Mouse (Mus musculus) forebrain, embryonic 16.5 days (tissue): Measurements from ENCODE around the gene St6gal1. TPM values are rescaled to one million over a fixed set of nuclear protein-coding genes. Genes with fewer than 3 reads are reported as not detected.
A peak's percentile ranks its signal among the peaks of the same experiment; 100 is the strongest.

Experiments
- ATAC-seq: fragments of 200-750 bp; cut with Nextera tagmentation; 2 replicates; pipeline ENCODE4 v1.8.0; 2017; ENCODE audit warnings: mild to moderate bottlenecking, moderate library complexity
- H3K27ac ChIP-seq: fragments of 300-500 bp; sonication (generic); 2 replicates; pipeline ENCODE4 v1.5.1; 2014; ENCODE audit warnings: low read length, control low read depth
- H3K27me3 ChIP-seq: fragments of 300-500 bp; sonication (generic); replicated peaks from 2 replicates; pipeline ENCODE4 v1.6.1; 2014; ENCODE audit warnings: low read length; ENCODE audit not compliant: control insufficient read depth, insufficient read depth
- H3K36me3 ChIP-seq: fragments of 300-500 bp; sonication (generic); 2 replicates; pipeline ENCODE4 v1.6.1; 2014; ENCODE audit not compliant: control insufficient read depth, insufficient read depth
- H3K4me1 ChIP-seq: fragments of 300-500 bp; sonication (generic); replicated peaks from 2 replicates; pipeline ENCODE4 v1.6.1; 2014; ENCODE audit warnings: low read length; ENCODE audit not compliant: control insufficient read depth, insufficient read depth
- H3K4me2 ChIP-seq: fragments of 300-500 bp; sonication (generic); 2 replicates; pipeline ENCODE4 v1.6.1; 2014; ENCODE audit warnings: mild to moderate bottlenecking, low read length, control low read depth
- H3K4me3 ChIP-seq: fragments of 300-500 bp; sonication (generic); replicated peaks from 2 replicates; pipeline ENCODE4 v1.5.1; 2014; ENCODE audit warnings: mild to moderate bottlenecking, low read length, control low read depth
- H3K9ac ChIP-seq: fragments of 300-500 bp; sonication (generic); replicated peaks from 2 replicates; pipeline ENCODE4 v1.6.1; 2014; ENCODE audit warnings: low read depth, low read length, control low read depth
- H3K9me3 ChIP-seq: fragments of 300-500 bp; sonication (generic); 2 replicates; pipeline ENCODE4 v1.6.1; 2016; ENCODE audit warnings: low read length; ENCODE audit not compliant: control insufficient read depth
- WGBS: fragments of 180-500 bp; shearing (Covaris S2); extraction: QIAGEN DNeasy Blood & Tissue Kit; methylation state at CpG from one replicate; pipeline ENCODE4 v1.1.7; 2014; 5-methylcytosine and 5-hydroxymethylcytosine counted together
- polyA plus RNA-seq: library from polyadenylated mRNA; unstranded; fragments of >200 nt; fragmentation: Nextera tagmentation; extraction: Ambion mirVana; gene quantifications from 2 replicates; pipeline ENCODE4 v1.2.1, GENCODE M21; 2015

The St6gal1 gene
- polyA plus RNA-seq, 1 experiment from 2014 or later = 50.4 TPM

DNA sequence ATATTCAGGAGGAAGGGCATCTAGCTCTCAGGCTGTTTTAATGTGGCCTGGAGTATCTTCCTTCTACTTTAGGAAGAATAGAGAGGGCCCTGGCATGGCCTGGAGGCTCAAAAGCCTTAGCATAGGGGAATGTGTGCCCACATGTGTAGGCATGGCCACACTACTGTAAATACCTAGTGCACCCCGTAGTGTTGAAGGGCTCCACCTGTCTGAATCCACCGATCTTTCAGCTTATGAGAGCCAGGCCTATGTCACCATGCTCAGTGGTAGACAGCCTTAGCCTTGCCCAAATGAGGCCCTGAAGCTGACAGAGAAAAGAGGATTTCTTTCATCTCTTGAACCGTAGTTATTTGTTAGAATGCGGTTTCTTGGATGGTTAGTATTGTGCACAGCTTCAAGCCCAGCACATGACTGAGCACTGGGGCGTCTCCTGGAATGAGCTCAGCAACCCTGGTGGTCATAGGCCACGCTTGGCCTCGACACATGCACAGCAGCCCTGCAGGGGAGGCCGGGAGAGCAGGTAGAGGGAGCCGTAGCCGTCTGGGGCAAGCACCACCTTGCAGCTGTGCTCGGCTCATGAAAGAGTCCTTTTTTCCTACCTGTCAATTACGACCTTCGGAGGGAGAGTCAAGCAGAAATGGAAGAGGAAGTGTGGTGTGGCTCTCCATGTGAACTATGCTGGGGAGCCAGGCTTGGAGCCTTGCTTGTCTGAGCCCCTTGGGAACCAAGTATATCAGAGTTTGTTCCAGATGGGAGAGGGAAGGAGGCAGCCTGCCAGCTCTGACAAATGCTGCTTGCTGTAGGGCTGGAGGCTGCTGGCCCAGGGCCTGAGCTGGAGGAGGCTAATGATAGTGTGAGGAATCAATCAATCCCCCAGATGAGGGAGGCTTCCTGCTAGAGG is 15.8 kb downstream of the St6gal1 start:
- Histone ChIP-seq H3K4me2 (no peak overlapping the region), H3K9me3 (no peaks in the 10 kb centered on the region), H3K36me3 (no peaks in the 10 kb centered on the region), H3K4me3 (no peak overlapping the region), H3K9ac (no peak overlapping the region; the same call in 1 of the 2 replicates), H3K27me3 (no peaks in the 10 kb centered on the region), H3K27ac (peak overlapping the region; percentile 16), H3K4me1 (peaks cover 25% of the 10 kb centered on the region)
- ATAC-seq = peak; percentile 91
- 43% methylated on average over 13 of the region's 13 CpGs for WGBS

DNA sequence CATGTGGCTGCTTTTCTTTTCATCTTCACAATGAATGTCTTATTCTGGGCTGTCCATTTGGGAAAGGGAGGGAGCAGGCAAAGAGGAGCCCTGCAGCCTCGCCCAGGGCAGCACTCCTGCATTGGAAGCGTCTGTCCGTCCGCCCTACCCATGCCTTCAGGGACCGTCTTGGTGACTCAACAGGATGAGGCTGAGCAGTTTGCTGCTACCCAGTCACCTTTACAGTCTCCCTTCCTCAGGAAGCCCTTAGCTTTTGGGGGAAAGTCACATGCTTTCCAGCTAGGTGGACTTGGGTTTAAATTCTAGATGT is 16.4 kb downstream of the St6gal1 start:
- Histone ChIP-seq H3K9me3 (no peaks in the 10 kb centered on the region), H3K27ac (peak overlapping the region; percentile 16), H3K9ac (no peak overlapping the region), H3K4me2 (no peak overlapping the region), H3K4me1 (peaks cover 25% of the 10 kb centered on the region), H3K36me3 (no peaks in the 10 kb centered on the region), H3K4me3 (no peak overlapping the region), H3K27me3 (no peaks in the 10 kb centered on the region)
- 43% methylated on average over 5 of the region's 5 CpGs for WGBS
- ATAC-seq = no peak

DNA sequence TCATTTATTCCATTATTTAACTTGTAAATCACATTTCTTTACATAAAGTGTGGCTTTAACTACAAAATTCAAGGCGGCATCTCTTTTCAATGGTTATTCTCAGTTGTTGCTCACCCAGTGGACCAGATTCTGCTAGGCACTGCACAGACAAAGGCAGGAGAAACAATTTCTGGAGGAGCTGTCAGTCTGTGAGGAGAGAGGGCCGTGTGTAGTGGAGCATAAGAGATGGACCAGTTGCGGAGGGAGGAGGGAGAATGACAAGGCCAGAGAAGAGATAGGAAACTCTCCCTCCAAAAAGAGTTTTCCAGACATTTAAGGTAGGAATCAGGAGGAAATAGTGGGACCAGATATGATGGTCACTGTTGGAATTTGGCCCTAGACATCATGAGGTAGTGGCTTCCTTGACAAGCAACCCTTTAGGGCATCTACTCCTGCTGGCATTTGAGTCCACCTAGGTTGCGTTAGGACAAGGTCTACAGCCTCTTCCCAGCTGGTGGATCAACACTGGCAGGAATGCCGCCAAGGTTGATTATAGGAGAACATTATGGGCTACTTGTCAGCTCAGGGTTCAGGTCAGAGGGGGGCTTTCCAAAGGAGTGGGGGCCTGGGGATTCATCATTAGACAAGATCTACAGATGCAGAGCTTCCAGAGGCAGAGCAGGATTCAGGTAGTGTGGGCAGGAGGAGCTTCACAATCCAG is 19.3 kb downstream of the St6gal1 start:
- WGBS = 67% methylated on average over 5 of the region's 5 CpGs
- H3K36me3 ChIP-seq = no peaks in the 10 kb centered on the region
- ATAC-seq = no peak
- no peaks in the 10 kb centered on the region for H3K27me3 ChIP-seq
- H3K9me3 ChIP-seq = no peaks in the 10 kb centered on the region
- peaks cover 21% of the 10 kb centered on the region for H3K4me1 ChIP-seq
- H3K9ac ChIP-seq = no peak overlapping the region
- H3K4me3 ChIP-seq = no peak overlapping the region
- H3K27ac ChIP-seq = no peak overlapping the region
- H3K4me2 ChIP-seq = no peak overlapping the region

DNA sequence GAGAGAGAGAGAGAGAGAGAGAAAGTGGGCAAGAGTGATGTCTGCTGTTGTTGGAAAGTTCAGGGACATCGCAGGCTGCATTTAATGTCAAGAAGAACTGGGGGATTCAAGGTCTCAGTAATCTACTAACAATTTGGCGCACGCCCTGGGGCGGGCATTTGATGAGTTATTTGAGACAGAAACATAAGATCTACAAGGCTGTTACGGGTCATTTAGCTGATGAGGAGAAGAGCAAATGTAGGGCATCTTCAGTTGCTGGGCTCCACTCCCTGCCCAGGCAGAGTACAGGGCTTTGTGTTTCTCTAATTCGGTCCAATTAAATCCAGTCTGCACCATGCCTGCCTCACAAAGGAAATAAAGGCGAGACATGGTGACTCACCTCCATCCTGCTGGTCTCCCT is 19.9 kb downstream of the St6gal1 start:
- H3K27ac ChIP-seq = no peak overlapping the region
- no peaks in the 10 kb centered on the region for H3K27me3 ChIP-seq
- H3K4me2 ChIP-seq = no peak overlapping the region
- H3K9me3 ChIP-seq = no peaks in the 10 kb centered on the region
- H3K4me3 ChIP-seq = no peak overlapping the region
- ATAC-seq = no peak
- H3K9ac ChIP-seq = no peak overlapping the region
- H3K36me3 ChIP-seq = no peaks in the 10 kb centered on the region
- peaks cover 19% of the 10 kb centered on the region for H3K4me1 ChIP-seq
- WGBS = 91% methylated on average over 7 of the region's 7 CpGs

DNA sequence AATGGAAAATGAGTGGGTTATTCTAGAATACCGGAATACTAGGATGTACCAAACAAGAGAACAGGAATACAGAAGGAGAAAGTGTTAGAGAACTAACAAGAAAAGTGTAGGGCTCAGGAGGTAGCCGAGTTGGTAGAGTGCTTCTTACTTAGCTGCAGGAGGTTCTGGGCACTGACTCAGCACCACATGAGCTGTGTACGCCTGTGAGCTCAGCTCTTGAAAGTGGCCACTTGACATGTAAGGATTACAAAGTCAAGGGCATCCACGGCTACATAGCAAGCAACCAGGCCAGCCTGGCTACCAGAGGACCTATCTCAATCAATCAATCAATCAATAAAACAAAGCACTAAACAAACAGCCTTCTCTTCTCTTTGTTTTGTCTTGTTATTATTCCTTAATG is 24.7 kb downstream of the St6gal1 start:
- Histone ChIP-seq H3K4me3 (no peak overlapping the region), H3K36me3 (no peaks in the 10 kb centered on the region), H3K9me3 (no peaks in the 10 kb centered on the region), H3K4me1 (peaks cover 26% of the 10 kb centered on the region), H3K9ac (no peak overlapping the region), H3K27me3 (no peaks in the 10 kb centered on the region), H3K27ac (no peak overlapping the region), H3K4me2 (no peak overlapping the region)
- WGBS = 55% methylated on average over 4 of the region's 4 CpGs
- ATAC-seq = no peak

- Histone ChIP-seq H3K9ac (no peak overlapping the region), H3K4me2 (no peak overlapping the region), H3K4me1 (peaks cover 30% of the 10 kb centered on the region), H3K27ac (no peak overlapping the region), H3K4me3 (no peak overlapping the region), H3K9me3 (no peaks in the 10 kb centered on the region), H3K36me3 (no peaks in the 10 kb centered on the region), H3K27me3 (no peaks in the 10 kb centered on the region)
- no peak for ATAC-seq
- 66% methylated on average over 6 of the region's 6 CpGs for WGBS
Measured at GRCm38 (mm10) chr16:23249762-23250161, 25.2 kb downstream of the St6gal1 start.

DNA sequence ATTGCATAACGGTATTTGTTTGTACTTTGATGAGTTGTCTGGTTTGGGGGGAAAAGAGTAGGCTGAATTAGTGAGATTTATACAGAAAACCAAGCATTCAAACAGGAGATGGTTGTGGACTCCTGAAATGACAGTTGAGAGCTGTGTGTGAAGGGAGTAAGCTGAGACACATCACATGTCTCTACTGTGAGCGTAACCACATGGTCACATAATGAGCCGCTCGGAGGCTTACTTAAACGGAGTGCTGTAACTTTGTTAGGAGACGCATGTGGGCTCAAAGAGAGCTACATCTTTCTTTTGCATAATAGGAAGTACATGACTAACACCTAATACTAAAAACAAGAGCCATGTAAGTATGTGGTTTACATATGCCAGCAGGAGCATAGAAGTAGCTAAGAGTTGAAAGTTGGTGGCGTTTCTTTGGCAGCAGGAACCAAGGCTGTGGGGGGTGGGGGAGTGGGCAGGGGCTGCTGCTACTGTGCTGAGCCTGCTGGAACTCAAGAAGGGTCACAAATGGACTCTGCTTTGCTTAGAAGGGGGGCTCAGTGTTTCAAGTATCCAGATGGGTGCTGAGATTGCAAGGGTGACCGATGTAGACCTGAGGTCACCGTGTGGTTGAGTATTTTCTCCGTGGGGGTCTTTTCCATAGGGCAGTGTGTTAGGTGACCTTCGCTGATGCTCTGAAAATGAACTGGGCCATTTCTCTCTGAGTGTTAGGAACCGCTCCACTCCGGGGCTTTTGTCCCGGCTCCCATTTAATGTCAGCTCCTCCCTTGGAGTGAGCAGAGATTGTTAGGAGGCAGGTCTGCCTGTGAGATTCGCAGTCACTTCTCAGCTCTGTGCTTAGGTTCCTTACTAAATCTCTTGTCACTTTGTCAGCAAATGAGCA is 26.3 kb downstream of the St6gal1 start:
- peaks cover 31% of the 10 kb centered on the region for H3K4me1 ChIP-seq
- WGBS = 40% methylated on average over 15 of the region's 15 CpGs

DNA sequence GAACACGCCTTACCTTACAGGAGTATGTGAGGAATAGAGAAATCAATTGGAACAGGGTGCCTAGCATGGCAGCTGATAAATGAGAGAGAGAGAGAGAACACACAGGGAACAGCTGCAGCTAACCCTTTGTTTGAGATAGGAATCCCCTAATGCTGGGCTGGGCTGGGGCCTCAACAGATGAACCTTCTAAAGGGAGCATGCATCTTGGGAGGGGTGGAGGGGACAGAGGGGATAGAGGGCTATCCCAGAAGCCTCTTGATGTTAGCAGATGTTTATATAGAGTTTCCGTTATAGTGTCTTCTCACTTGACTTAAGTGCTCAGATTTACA is 26.9 kb downstream of the St6gal1 start:
- Histone ChIP-seq H3K9ac (no peak overlapping the region; the same call in 1 of the 2 replicates), H3K36me3 (no peaks in the 10 kb centered on the region), H3K4me3 (no peak overlapping the region), H3K27ac (0 out of 2 replicates have a peak overlapping the region, but pooled peaks have one; percentile 1), H3K27me3 (no peaks in the 10 kb centered on the region), H3K4me2 (no peak overlapping the region), H3K4me1 (peaks cover 32% of the 10 kb centered on the region), H3K9me3 (no peaks in the 10 kb centered on the region)
- WGBS = 75% methylated on average over 2 of the region's 2 CpGs
- peak; percentile 27 for ATAC-seq

More for the DNA sequence above, 26.3 kb downstream of the St6gal1 start:
- Histone ChIP-seq H3K27me3 (no peaks in the 10 kb centered on the region), H3K9ac (peak overlapping the region; percentile 1; the same call in 1 of the 2 replicates), H3K27ac (0 out of 2 replicates have a peak overlapping the region, but pooled peaks have one; percentile 1), H3K9me3 (no peaks in the 10 kb centered on the region), H3K4me3 (no peak overlapping the region), H3K36me3 (no peaks in the 10 kb centered on the region), H3K4me2 (no peak overlapping the region)
- peak; percentile 60 for ATAC-seq

GRCm38 (mm10) chr16:23253620-23254019 is 29.1 kb downstream of the St6gal1 start:
- Histone ChIP-seq H3K9me3 (no peaks in the 10 kb centered on the region), H3K27ac (no peak overlapping the region; the same call in 1 of the 2 replicates), H3K36me3 (no peaks in the 10 kb centered on the region), H3K4me1 (peaks cover 40% of the 10 kb centered on the region), H3K9ac (no peak overlapping the region), H3K4me3 (no peak overlapping the region), H3K27me3 (no peaks in the 10 kb centered on the region), H3K4me2 (no peak overlapping the region)
- WGBS = 53% methylated on average over 6 of the region's 6 CpGs
- no peak for ATAC-seq
